Mouse (Mus musculus) layer of hippocampus, adult 8-10 months (tissue): ENCODE results near the gene Cbx4. TPM values are rescaled to one million over a fixed set of nuclear protein-coding genes. Genes with fewer than 3 reads are reported as not detected.
A peak's percentile ranks its signal among the peaks of the same experiment; 100 is the strongest.

Experiments
- DNase-seq, 2 experiments: peaks; one replicate each; pipeline ENCODE4 v3.0.0; 2022; ENCODE audit warnings: low spot score in 2 of 2
- total RNA-seq, 4 experiments: library from RNA; stranded (reverse); gene quantifications; 2 replicates each; pipeline ENCODE4 v1.2.4; 2022

Cbx4 gene
- total RNA-seq, 4 experiments from 2014 or later: 40.7 to 47.2 (median 44.0) TPM

GRCm38 (mm10) chr11:119058041-119058995 lies 27.7 kb downstream of the Cbx4 start:
- DNase-seq: no peak

- no peak for DNase-seq
Observed at GRCm38 (mm10) chr11:119057291-119057690, 28.7 kb downstream of the Cbx4 start.

DNA sequence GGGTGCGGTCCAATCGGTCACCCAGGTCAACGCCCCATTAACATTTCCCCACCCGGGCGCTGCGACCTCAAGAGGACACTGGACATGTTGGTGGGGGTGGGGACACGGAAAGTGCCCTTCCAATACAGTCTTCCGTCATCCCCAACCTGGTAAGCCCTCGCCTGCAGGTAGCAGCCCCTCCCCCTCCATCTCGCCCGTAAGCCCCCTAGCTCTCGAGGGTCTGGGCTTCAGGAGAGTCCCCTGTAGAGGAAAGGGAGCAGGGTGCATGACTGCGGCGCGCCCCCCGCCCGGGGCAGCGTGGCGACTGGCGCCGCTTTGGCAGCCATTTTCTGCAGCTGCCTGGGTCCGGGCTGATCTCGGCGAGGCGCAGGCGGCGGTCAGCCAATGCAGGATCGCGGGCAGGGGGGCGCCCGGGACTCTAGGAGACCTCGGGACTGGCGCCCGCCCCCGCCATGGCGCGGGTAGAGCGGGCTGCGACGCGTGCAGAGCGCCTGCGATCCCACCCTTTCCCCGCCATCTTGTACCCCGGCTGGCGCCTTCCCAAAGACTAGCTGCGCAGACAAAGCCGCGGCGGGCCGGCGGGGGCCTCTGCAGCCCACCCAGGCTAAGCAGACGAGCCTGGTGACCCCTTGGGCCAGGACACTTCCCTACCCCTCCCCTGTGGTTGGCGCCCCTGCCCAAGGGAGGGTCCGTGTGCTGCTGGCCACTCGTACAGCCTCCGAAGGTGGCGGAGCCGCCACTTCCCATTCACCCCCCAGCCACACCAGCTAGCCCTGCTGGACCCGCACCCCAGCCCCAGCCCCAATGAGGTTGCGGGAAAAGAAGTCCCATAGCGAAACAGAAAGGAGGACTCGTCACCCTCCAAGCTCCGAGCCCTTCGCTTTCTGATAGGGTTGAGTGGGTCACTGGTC lies 29.5 kb downstream of the Cbx4 start:
- no peak for DNase-seq

DNA sequence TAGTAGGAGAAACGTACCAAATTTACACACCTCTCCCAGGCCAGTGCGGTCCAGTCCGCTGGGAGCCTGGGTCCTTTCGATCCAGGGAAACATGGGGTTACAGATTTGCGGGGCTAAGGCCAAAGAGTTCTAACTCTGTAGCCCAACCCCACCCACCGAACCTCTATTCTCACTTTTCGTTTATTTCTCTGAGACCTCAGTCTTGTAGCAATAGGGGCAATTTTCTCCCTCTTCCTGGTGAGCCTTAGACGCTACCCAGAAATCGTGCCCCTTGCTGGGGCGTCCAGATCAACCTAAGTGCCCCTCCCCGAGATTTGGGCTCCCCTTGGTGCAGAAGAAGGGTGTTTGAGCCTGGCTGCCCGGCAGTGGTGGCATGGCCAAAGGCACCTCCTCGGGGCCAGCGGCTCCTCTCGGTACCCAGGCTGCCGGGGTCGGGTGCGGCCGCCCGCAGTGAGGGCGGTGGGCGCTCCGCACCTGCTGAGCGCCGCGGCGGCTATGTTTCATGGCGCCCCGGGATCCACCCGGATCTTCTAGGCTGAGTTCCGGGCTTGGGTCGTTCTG lies 30.4 kb downstream of the Cbx4 start:
- DNase-seq: no peak

- DNase-seq: no peak
Observed at GRCm38 (mm10) chr11:119054351-119055345, 31.4 kb downstream of the Cbx4 start.

- DNase-seq: no peak
Observed at GRCm38 (mm10) chr11:119053738-119054350, 32.2 kb downstream of the Cbx4 start.

- DNase-seq: peak; percentile 64 to 70
Observed at GRCm38 (mm10) chr11:119053257-119053670, 32.8 kb downstream of the Cbx4 start.

GRCm38 (mm10) chr11:119052661-119053256 lies 33.3 kb downstream of the Cbx4 start:
- no peak for DNase-seq

DNA sequence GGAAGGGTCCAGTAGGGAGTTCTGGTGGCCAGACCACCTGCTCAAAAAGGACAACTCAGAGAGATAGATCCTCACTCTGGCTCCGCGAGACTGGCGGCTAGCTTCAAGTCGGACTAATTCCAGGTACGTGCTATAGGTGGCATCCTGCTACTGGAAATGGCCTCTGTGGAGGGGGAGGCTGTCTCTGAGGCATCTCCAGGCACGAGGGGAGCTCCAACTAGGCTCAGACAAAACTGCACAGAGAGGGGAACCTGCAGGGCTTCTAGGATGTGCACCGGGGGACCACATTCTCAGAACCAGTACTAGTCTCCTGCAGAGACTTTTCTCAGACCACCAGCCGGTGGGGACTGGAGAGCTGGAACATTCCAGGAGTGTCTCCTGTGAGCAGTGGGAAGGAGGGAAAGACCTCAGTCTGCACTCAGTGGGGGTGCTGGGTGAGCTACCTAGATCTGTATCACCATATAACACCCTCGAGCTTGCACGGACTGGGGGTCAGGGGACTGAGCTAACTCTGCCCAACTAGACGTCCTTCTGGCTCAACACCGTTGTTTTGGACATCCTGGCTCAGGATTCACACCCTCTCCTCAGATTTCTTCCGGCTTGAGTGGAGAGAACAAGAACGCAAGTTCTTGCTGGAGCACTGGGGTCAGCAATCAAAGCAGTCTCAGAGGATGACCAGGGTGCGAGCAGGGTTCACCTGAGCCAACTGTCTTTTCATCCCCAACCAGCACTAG lies 33.9 kb downstream of the Cbx4 start:
- no peak for DNase-seq

- no peak for DNase-seq
Observed at GRCm38 (mm10) chr11:119051426-119051825, 34.6 kb downstream of the Cbx4 start.

DNA sequence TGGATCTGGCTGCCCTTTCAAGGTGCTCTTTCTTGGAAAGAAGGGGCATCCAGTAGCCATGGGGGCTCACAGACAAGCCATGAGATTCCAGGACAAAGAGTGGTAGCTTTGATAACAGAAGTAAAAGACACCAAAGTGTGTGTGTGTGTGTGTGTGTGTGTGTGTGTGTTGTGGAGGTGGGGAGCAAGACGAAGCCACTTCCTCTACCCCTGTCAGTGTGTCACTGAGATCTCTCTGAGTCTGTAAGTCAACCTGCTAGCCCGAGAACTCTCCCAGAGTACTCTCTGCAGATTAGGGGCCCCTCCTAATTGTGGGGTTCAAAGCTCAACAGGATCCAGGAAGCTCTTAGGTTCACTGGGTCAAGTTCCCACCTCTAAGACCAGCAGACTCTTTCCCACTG lies 35.7 kb downstream of the Cbx4 start:
- no peak for DNase-seq

DNA sequence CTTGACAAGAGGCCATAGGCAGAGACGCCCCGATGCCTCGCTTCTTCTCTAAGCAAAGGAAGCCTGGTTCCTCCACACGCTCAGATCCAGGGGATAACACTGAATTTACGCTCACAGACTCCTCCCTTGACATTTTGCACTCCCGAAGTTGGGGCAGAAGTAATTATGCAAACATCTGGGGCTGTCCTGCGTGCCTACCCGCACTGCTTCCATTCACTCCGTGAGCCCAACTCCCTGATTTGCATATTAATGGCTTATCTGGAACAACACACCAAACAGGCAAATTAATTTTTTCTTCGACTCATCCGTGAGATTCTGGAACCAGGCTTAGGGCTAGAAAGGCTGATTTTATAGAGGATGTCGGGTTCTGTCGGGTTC lies 37.9 kb downstream of the Cbx4 start:
- DNase-seq: no peak

DNA sequence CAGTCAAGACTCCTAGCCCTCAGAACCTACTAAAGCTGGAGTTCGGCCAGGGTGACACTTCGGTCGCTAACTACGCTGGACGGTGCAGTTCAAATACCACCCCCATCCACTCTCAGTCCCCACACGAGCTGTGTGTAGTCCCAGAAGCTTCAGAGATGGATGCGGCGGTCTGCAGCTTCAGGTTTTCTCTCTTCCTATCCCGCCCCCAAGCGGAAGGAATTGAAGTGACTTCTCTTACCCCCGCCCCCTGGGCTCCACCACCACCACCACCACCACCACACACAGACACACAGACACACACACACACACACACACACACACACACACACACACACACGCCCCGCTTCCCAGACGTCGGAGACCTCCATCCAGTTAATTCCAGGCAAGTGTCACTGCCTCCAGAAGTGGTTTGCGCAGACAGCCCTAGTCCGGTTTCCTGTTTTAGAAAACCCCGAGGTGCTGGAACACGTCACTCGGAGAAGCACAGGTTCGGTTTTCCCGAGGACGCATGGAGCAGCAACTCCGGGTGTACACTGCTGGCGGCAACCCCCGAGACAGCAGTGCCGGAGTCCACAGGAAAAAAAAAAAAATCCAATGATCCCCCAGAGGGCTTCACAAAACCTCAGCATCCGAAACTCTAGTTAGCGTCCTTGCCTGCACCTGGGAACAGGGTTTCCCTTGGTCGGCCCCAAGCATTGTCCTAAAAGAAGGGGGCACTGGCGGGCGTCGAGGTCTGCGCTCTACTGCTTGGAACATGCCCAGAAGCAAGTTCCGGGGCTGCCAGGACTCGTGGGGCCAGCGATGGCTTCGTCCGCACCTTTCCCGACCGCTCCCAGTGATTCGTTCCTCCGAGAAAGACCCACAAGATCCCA lies 38.5 kb downstream of the Cbx4 start:
- no peak for DNase-seq

DNA sequence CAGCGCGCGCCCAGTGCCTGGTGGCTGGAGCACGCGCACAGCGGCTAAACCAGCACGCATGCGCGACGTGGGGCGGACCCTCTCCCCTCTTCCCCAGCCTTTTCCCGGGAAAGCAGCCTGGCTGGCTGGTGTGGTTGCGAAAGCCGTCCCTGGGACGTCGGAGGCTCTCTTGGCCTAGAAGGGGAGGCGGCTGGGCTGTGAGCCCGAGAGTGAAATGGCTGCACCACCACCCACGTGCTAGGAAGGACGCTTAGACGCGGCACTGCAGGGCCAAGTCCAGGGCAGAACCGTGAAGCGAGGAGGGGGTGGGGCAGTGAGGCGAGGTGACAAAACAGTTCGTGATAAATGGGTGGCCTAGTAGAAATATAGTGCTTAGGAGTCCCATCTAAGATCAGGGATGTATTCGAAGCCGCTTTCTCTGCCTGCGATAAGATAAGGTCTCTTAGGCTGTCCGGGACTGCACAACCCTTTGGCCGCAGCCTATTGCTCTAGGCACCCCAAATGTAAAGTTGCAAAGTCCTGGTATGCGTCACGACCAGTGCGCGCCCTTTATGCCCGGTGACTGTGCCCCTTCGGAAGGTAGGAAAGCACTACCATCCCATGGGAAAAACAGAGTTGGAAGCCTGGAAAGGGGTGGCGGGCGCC lies 39.3 kb downstream of the Cbx4 start:
- no peak for DNase-seq

- no peak for DNase-seq
Observed at GRCm38 (mm10) chr11:119044551-119045337, 41.3 kb downstream of the Cbx4 start.

DNA sequence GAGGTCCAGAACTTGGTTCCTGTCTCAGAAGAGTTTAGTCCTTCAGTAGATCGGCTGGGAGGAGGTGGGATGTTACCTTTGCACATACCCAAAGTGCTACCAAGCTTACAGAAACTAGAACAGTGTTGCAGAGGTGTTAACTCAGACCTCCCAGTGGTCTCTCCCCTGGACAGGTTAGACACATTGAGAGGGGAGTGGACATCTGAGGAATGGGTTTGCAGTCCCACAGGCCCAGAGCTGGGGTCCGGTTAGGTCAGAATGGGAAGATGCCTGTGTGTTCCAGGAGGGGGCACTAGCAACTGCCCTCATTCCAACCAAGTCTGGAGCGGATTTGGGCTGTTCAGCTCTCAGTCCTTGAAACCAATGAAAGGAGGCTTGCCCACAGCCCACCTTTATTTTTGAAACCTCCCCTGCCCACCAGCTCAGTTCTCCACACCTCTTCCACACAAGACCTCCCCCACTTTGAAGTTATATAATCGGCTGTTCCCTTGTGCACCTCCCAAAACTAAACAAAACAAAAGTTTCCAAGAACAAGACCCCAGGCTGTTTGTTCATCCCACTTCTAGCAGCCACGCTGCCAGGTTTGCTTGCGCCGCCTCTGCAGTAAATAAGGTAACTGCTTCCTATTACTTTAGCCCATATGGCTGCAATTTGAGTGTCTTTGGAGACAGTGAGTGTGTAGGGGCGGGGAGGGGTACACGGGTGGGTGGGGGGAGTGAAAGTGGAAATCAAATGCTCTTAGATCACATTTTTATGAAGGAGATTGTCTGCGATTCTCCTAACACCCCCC lies 42.1 kb downstream of the Cbx4 start:
- no peak for DNase-seq
